Mouse (Mus musculus) T-cell, adult 2 months (primary cell): ENCODE data around the gene Wasf3.
"Not testable (repeated sequence)": the region's sequence is repeated elsewhere in the genome, so short reads cannot be mapped to it uniquely, and the experiment has no call there.

Experiments
- DNase-seq: peaks from one replicate; pipeline ENCODE4 v3.0.0; 2022; ENCODE audit warnings: low spot score

Wasf3 gene

GRCm38 (mm10) chr5:146446633-146447032, 61.8 kb downstream of the Wasf3 start:
- DNase-seq = no peak

GRCm38 (mm10) chr5:146451592-146452254, 66.9 kb downstream of the Wasf3 start:
- no peak for DNase-seq

GRCm38 (mm10) chr5:146453556-146453955, 68.8 kb downstream of the Wasf3 start:
- DNase-seq = no peak

GRCm38 (mm10) chr5:146461612-146462011, 76.8 kb downstream of the Wasf3 start:
- DNase-seq = no peak

- no peak for DNase-seq
Observed at GRCm38 (mm10) chr5:146466663-146467062, 81.9 kb downstream of the Wasf3 start.

- DNase-seq = no peak
Observed at GRCm38 (mm10) chr5:146468311-146468710, 83.5 kb downstream of the Wasf3 start.

- no peak for DNase-seq
Observed at GRCm38 (mm10) chr5:146470821-146471220, 86.0 kb downstream of the Wasf3 start.

- DNase-seq = no peak
Observed at GRCm38 (mm10) chr5:146471311-146471710, 86.5 kb downstream of the Wasf3 start.

- DNase-seq = no peak
Observed at GRCm38 (mm10) chr5:146471821-146472220, 87.0 kb downstream of the Wasf3 start.

- DNase-seq = not testable (repeated sequence)
Observed at GRCm38 (mm10) chr5:146479564-146479963, 94.8 kb downstream of the Wasf3 start.

GRCm38 (mm10) chr5:146481665-146482064, 96.9 kb downstream of the Wasf3 start, which contains the start of gene Gm6408:
TSS of gene Gm6408 (plus strand) at chr5:146481965.
- not testable (repeated sequence) for DNase-seq

- not testable (repeated sequence) for DNase-seq
Observed at GRCm38 (mm10) chr5:146488959-146489358, 104.2 kb downstream of the Wasf3 start.

GRCm38 (mm10) chr5:146491063-146491462, 106.3 kb downstream of the Wasf3 start, which contains the start of gene Gm6370:
TSS of gene Gm6370 (plus strand) at chr5:146491363.
- DNase-seq = not testable (repeated sequence)

GRCm38 (mm10) chr5:146502099-146502498, 117.3 kb downstream of the Wasf3 start, which contains the start of gene 4930449I24Rik:
TSS of gene 4930449I24Rik (plus strand) at chr5:146502399.
- DNase-seq = not testable (repeated sequence)

GRCm38 (mm10) chr5:146513823-146514222, 129.0 kb downstream of the Wasf3 start, which contains the start of gene Gm3402:
TSS of gene Gm3402 (plus strand) at chr5:146514123.
- not testable (repeated sequence) for DNase-seq
